Mouse (Mus musculus) neutrophil, adult 5-6 weeks (primary cell): ENCODE results near the gene Rab13. TPM values are rescaled to one million over a fixed set of nuclear protein-coding genes. Genes with fewer than 3 reads are reported as not detected.
A peak's percentile ranks its signal among the peaks of the same experiment; 100 is the strongest.

ENCODE experiments used
- ATAC-seq: fragments of 151-379, 151-347 bp; 2 replicates; pipeline ENCODE4 v1.8.0; 2017; ENCODE audit warnings: mild to moderate bottlenecking, moderate TSS enrichment; ENCODE audit not compliant: insufficient number of reproducible peaks, poor library complexity, low FRiP score, severe bottlenecking; ENCODE audit errors: extremely low read depth
- total RNA-seq: library from RNA; stranded (forward); fragments of 200-1000 nt; gene quantifications from 2 replicates; pipeline ENCODE4 v1.2.3, GENCODE M21; 2017

Gene Rab13
- 1.4 and 2.0 TPM in 2 replicates for total RNA-seq

DNA sequence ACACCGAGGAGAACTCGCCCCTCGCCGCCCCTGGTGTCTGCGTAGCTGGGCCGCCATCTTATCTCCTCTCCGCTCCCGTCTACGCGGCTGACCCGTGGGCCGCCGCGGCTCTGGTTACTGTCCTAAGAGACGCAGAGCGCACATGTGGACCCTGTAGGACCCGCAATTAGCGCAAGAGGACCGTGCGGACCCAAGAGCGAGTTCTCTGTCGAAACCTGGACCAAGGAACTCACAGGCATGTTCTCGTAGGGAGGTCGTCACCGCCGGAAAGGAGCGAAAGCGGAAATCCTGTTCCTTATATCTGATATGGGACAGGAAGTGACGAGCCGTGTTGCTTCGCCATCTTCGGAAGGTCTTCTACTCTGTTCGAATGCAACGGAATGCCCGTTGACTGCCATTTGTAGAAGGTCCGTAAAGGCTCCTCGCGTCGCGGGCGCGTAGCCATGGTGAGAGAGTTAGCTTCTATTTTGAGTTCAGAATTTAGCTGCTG lies at the start of gene Rab13, which contains the start of gene Rps27:
Gene Rab13 (plus strand): TSS at position 319 of the 490 bp plus-strand sequence.
Gene Rps27 (minus strand): TSS at position 275 of the 490 bp plus-strand sequence.
- peak; percentile 94 for ATAC-seq

DNA sequence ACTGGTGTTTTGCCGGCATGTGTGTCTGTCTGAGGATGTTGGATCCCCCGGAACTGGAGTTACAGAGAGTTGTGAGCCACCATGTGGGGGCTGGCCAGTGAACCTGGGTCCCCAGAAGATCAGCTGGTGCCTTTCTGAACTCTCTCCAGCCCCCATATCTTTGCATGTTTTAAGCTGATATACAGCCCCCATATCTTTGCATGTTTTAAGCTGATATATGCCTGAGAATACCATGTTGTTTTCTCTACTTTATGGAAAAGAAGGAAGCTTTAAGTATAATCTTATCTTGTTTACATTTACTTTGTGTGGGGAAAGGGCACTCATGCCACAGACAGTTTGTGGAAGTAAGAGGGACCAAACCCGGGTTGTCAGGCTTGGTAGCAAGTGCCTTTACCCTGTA lies 33.9 kb upstream of the Rab13 start:
- ATAC-seq = no peak

DNA sequence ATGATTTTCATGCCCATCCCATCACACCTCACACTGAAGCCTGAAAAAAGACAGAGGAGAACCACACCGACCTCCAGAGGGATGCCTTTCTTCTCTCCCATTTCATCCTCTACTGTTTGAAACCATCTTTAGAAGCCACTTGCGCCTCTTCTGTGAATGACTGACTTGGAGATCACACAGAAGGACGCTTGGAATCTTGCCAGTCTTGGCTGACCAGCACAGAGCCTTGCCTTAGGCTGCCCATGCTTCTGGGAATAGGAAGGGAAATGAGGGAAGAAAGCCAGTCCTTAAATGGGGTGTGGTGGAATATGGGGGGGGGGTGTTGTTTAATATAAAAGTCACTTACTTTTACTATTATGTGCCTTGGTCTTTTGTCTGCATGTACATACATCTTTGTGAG lies 29.9 kb upstream of the Rab13 start:
- ATAC-seq = no peak

DNA sequence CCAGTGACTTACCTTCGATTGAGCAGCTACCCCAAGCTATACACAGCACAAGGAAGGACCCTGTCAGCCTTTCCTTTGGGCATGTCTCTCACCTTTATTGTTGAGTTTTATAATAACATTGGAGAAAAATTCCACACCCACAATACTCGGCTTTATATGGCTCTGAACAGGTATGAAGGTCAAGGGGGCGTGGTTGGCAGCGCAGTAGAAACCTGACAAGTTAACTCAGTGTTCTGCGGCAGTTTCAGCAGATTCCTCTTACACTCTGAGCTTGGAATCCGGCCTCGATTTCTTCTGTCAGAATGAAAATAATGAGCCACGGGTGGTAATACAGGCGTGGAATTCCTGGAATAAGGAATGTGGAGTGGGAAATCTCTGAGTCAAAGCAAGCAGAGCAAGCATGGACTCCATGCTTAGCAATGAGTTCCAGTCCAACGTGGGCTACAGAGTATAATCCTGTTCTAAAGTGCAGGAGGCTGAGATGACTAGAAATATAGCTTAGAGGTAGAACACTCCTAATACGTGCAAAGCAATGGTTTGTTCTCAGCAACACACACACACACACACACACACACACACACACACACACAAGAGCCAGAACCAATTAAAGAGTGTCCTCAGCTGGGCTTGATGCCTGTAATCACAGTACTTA lies 22.5 kb upstream of the Rab13 start:
- ATAC-seq = no peak

DNA sequence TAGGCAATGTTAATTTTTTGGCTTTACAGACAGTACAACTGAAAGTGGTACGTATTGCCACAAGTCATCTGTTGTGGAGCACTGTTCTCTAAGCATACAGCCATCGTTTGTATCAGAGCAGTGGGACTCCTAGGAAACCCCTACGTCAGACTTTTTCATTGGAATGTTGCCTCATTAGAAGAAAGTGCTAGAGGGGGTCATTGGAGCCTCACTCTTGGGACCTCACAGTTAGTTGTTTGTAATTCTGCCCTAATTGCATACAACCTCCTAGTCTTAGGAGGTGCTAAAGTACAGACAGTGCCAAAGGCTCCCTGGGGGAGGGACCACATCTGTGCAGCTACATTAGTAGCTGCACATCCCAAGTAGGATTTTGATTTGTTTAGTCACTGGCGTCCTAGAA lies 18.7 kb upstream of the Rab13 start:
- no peak for ATAC-seq

DNA sequence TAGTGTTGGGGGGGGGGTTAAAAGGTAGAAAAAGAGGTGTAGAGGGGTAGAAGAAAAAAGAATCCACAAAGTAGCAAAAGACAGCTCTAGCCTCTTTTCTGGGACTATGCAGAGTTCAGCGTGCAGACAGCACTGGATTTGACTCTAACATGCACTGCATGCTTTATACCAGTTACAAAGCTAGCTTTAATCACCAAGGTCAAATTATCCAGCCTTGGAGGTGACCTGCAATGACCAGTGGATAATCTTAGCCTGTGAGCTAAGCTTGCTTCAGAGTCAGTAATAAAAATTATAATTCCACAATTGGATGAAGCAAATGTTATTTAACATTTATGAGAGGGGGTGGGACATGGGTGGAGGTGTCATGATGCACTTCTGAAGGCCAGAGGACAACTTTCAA lies 17.9 kb upstream of the Rab13 start:
- ATAC-seq = no peak

DNA sequence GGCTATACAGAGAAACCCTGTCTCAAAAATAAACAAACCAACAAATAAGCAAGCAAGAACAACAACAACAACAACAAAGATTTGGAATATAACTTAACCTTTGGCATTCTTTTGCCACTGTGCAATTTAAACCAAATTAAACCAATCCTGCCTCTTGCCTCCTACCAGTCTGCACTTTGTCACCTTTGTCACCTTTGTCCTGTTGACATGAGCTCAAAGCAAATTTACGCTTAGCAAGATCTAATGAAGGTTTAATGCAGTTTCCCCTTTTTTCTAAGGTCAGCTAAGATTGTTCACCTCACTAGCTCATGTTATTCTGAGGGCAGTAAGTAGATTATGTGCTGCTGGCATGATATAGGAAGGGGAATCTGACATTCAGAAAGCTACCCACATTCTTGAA lies 15.9 kb upstream of the Rab13 start:
- ATAC-seq = no peak

DNA sequence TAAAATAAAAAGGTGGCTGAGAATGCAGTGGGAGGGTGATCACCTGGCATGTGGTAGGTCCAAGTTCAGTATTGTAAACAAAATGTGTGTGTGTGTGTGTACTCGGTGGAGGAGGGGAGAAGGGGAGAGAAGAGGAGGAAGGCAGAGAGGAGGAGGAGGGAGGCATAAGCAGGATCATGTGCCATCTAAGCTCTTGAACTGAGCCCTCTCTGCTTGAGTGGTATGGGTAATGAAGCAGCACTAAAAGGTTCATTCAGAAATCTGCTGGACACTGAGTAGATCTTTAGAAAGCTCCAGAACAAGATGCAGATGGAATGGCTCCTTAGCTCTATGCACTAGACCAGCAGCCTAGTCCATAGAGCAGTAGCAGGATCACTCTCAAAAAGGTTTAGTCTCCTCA lies 10.6 kb upstream of the Rab13 start:
- ATAC-seq = no peak

DNA sequence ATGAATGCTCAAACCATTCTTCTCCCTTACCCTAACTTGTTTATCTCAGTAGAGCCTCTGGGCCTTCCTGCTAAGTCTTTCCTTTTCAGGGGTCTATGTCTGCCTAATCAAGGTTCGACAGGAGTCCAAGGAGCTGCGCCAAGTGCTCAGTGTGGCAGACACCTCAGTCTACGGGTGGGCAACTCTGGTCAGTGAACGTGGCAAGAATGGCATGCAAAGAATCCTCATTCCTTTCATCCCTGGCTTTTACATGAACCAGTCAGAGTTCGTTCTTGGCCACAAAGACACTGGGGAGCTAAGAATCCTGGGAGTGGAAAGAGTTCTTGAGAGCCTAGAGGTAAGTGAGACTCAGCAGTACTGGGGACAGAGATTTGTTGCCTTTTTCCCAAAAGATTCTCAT lies 9.9 kb upstream of the Rab13 start:
- ATAC-seq = no peak

DNA sequence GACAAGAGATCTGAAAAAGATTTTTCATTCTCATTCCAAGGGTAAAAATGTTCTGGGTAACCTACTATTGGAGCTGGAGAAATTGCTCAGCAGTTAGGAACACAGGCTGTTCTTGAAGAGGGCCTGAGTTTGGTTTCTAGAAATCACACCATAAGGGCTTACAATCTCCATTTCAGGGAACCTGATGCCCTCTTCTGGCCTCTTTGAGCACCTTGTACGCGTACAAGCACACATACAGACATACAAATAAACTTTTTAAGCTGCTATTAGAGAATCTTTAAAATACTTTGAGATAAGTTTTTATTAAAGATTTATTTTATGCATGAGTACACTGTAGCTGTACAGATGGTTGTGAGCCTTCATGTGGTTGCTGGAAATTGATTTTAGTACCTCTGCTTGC lies 8.9 kb upstream of the Rab13 start:
- no peak for ATAC-seq

DNA sequence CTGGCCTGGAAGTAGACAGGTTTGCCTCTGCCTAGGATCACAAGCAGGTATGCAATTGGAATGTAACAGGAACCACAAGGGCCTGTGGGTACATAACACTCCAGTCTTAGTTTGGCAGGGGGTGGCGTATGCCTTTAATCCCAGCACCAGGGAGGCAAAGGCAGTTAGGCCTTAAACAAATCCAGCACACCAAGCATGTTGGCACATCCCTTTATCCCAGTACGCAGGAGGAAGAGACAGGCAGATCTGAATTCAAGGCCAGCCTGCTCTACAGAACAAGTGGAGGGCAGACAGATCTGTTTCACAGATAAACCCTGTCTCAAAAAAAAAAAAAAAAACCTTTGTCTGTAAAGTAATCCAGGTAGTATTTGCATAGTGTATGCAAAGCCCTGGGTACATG lies 4.8 kb upstream of the Rab13 start:
- ATAC-seq = no peak

DNA sequence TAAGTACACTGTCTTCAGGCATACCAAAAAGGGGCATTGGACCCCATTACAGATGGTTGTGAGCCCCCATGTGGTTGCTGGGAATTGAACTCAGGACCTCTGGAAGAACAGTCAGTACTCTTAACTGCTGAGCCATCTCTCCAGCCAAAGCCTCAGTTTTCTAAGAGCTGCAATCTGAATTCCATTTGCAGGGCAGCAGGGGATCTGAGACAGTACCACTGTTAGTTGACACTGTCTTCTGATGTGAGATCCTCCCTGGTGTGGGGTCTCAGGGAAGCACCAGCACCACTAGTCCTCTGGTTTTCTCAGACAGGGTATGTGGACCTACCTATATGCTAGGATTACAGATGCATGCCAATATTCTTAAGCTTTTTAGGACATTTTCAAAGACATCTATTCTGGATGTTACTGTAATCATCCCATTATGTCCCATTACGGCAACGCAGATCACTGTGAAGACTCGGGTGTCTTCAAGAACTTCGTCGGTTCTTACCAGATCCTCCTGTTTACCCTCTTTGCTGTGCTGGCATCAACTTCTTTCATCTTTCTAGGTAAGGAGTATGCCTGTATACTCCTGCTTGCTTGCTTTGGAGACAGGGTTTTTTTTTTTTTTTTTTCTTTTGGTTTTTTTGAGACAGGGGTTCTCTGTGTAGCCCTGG lies 3.5 kb upstream of the Rab13 start:
- no peak for ATAC-seq

DNA sequence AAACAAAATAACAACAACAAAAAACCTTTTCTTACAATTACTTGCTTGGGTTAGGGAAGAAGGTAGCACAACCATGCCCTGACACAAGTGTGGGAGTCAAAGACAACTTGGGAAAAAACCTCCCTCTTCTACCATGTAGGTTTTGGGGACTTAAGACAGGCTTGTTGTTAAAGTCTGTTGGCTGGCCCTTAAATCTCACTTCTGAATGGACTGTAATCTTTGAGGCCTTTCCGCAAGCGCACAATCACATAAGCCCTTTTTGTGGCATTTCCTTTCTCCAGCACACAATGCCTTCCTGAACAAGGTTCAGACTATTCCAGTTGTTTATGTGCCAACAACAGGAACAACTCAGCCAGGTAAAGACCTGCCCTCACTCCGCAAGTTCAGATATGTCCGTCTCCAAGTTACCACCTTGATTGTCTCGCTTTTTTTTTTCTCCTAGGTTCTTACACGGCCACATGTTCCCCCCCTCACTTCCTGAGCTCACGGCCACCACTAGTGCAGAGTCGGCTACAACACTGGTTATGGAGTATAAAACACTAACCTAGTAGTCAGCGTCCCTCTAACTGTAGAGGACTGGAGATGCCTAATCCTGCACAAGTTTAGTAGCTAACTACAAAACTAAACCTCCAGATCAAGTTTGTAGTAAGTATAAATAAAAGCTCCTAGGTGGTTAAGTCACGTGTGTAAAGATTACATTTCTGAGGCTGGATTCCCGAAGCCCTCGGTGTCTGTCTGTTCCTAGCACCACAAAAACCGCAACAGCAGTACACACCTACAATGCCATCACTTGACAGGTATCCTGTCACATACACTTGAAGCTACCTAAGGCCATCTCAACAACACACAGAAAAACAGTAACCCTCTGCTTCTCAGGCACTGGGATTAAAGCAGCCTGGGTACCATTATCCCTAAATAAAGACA lies 1.8 kb upstream of the Rab13 start:
- ATAC-seq = no peak

DNA sequence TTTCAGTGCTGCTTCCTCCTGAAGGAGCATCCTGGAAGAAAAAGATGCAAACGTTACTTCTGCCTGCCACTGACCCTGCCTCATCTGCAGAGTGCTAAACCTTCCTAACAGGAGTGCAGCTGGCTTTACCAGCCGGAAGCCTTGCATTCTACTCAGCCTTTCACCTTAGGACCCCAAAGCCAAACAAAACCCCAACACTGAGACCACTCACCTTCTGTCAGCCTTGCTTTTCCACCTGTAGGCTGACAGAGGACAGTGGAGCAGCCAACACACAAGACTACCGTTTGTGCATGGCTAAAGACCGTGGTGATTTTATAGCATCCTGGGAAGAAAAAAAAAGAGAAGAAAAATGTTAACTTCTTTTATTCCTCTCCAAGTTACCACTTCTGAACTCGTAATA lies 772 bp upstream of the Rab13 start:
- ATAC-seq = no peak

DNA sequence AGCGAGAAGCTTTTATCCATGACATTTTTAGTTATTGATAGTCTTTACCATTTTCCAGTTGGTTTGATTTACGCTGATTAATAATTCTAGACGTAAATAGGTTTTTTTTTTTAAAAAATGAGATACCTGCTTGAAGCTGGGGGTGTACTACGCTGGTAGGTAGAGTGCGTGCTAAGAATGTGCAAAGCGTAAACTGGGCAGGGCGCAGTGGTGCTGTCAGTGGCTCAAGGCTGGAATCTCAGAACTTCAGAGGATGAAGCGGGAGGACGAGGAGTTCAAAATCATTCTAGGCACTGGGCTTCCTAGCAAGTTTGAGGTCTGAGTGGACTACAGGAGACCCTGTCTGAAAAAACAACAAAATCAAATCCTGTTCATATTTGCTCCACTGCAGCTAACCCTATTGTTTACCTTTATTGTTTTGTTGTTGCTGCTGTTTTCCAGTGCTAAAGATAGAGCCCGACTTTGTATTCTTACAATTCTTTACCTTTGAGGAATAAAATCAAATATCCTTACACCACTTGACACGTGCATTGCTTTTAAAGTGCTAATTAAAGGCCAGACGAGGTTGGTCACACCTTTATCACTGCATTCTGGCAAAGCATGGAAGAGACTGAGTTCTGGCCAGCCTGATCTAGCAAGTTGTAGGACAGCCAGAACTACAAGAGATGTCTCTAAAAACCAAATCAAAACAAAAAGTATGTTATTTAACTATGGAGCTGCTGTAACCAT lies 625 bp downstream of the Rab13 start:
- ATAC-seq = no peak

DNA sequence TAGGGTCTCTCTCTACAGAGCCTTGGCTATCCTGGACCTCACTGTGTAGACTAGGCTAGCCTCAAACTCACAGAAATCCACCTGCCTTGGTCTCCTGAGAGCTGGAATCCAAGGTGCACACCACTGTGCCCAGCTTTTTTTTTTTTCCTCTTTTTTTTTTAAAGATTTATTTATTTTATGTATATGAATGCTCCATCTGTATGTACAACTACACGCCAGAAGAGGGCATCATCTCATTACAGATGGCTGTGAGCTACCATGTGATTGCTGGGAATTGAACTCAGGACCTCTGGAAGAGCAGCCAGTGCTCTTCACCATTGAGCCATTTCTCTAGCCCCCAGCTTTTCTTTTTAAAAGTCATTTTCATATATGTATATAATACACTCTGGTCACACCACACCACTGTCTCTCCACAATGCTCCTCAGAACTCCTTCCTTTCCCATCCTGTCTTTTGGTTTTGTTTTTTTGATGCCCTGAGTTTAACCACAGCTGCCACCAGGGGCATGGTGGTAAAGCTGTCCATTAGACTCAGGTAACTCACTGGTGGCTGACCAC lies 2.4 kb downstream of the Rab13 start:
- ATAC-seq = no peak

DNA sequence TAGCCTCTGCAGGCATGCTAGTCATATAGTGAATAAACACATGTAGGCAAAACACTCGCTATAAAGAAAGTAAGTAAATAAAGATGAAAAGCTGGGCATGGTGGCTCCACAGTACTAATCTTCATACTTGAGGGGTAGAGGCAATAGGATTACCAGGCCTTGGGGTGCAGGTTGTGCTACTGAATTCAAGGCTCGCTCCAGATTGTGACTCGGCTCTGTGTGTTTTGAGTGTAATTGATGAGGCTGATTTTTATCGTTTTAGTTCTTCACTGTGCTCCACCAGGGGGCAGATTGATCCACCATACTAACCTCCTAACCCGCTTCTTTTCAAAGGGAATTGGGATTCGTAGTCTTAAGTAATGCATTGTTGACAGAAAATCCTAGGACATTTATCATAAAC lies 6.6 kb downstream of the Rab13 start:
- peak; percentile 65; the same call in 1 of the 2 replicates for ATAC-seq

DNA sequence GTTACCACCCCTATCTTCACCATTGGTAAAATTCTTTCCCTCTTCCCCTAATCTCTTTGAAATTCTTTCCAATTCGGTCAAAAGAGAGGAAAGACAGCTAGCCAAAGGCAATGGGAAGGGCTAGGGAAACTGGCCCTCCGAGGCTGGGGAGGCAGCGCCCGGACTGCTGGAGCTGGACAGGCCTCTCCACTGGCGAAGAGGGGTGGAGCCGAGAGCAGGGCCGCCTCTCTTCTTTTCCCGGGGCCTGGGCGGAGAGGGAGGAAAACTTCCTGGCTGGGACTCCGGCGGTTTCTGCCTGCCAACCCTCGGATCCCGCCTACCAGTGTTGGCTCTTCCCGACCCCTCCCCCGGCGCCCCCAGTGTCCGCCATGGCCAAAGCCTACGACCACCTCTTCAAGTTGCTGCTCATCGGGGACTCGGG lies 7.0 kb downstream of the Rab13 start:
- no peak for ATAC-seq

DNA sequence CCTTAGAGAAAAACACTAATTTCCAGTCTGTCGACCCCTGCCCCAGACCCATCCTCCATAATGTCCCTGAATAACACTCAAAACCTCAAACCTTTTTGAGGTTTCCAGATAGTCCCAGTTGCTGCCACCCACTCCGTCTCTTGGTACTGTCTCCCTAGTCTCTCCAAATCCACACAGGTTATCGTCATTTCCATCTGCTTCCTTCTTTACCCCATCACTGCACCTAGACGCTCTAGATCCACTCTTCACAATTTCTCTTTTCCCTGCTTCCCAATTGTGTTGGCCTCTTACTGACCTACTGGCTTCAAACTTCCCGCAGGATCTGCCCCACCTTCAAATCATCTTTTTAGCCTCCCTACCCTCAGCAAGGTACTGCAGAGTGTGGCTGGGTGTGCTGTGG lies 7.6 kb downstream of the Rab13 start:
- ATAC-seq = no peak
